Mouse (Mus musculus): ENCODE measurements around the gene Pbx1.

DNA sequence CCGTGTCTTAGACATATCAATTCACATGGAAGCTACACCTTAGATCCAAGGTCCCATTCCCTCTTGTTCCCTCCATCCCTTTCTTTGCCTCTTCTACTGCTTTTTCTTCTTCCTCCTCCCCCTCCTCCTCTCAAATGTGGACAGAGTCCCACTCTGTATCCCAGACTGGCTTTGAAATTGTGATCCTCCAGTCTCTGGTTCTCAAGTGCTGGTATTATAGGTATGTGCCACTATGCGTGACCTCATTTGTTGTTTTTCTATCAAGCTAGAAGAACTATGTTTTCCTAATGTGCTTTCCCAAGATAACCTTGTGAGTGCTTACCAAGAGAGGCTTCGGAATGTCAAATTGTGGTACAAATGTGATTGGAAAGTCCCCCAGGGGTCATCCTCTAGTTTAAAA is 267.1 kb downstream of the Pbx1 start:
- TF ChIP-seq POLR2A (IDR thresholded peaks at IDR 0.05; ENCODE audit: low read depth, low read length) (no peak), CTCF (conservative IDR thresholded peaks at IDR 0.05; ENCODE audit: insufficient read depth, insufficient read length, low read depth, low read length) (no peak)
